Mouse (Mus musculus) B cell, adult 2 months (primary cell): ENCODE measurements around the gene Ssmem1.

Source experiments
- DNase-seq, 2 experiments: peaks; one replicate each; pipeline ENCODE4 v3.0.0; 2022

Gene Ssmem1

GRCm38 (mm10) chr6:30554621-30555170, 45.0 kb downstream of the Ssmem1 start:
- DNase-seq, result no peak

DNA sequence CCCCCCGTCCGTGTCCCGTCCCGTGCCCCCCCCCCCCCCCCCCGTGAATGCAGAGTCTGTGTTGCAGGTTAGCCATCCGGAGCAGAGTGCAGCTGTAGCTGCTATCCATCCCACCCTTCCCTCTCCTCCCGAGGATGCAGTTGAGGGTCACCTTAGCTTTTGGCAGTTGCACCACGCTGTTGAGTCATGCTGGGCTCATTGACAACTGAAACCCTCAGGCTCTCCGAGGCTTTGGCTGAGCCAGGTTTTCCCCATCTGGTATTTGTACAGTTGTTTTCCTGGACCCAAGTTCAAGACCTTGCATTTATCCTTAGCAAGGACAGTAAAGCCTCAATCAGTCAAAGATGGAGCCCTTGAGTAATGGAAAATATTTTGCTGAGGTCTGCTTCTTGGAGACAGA, 46.4 kb downstream of the Ssmem1 start:
- DNase-seq, result no peak

- DNase-seq, result no peak
These were observed 50.1 kb downstream of the Ssmem1 start for GRCm38 (mm10) chr6:30559726-30560125.

GRCm38 (mm10) chr6:30562132-30562531, 52.5 kb downstream of the Ssmem1 start:
- no peak for DNase-seq

DNA sequence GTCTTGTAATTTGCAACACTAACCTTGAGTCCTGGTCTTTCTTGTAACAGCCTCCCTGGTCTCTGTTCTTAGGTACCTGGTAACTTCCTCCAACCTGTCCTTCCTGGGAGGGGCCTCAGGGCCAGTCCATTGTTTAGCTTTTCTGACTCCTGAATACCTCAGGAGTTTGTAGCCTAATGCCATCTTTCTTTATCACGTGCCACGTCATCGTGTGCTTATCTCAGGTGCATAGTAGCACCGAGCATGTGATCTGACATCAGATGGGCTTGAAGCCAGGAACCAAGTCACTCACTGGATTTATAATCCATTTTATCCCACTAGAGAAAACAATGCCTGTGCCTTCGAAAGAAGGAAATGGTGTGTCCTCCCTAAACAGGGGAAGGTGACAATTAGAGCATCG, 53.9 kb downstream of the Ssmem1 start:
- no peak for DNase-seq

- DNase-seq, result no peak
These were observed 54.4 kb downstream of the Ssmem1 start for GRCm38 (mm10) chr6:30564051-30564450.

GRCm38 (mm10) chr6:30568069-30568468, 58.4 kb downstream of the Ssmem1 start, which contains the start of gene Cpa4:
Gene Cpa4, plus strand, starts transcription at chr6:30568369.
- no peak for DNase-seq

DNA sequence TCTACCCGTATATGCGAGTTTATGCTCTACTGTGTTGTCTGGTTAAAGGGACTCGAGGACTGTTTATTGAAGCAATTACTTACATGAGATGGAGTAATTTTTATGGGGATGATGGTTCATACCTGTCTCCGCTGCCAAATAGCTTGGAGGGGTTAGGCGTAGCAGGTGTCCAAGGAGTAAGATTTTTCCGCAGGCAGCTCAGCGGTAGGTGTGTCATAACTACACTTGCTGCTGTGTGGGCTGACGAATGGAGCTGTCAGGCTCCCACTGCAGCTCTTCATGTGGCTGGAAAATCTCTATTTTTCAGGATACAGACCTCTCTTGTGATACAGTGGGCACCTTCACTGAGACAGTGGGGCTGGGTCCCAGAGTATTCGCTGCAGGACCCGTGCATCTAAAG, 59.7 kb downstream of the Ssmem1 start:
- no peak for DNase-seq
